Mouse (Mus musculus): Measurements from ENCODE around the gene Uhrf1bp1.

The Uhrf1bp1 gene

GRCm38 (mm10) chr17:27839469-27840252 lies 16.6 kb upstream of the Uhrf1bp1 start:
- DNase-seq (ENCODE audit: low spot score in 2 of 2) = peak; percentile 97 to 98

- no peak for DNase-seq (ENCODE audit: low spot score in 2 of 2)
These were observed 7.9 kb upstream of the Uhrf1bp1 start for GRCm38 (mm10) chr17:27848351-27848750.

GRCm38 (mm10) chr17:27851076-27851475 lies 5.2 kb upstream of the Uhrf1bp1 start:
- no peak for DNase-seq (ENCODE audit: low spot score in 2 of 2)

GRCm38 (mm10) chr17:27856798-27857648 lies 782 bp downstream of the Uhrf1bp1 start:
- DNase-seq (ENCODE audit: low spot score in 2 of 2) = peak; percentile 57 to 60

- no peak for DNase-seq (ENCODE audit: low spot score in 2 of 2)
These were observed 1.6 kb downstream of the Uhrf1bp1 start for GRCm38 (mm10) chr17:27857649-27858475.

- no peak for DNase-seq (ENCODE audit: low spot score in 2 of 2)
These were observed 2.9 kb downstream of the Uhrf1bp1 start for GRCm38 (mm10) chr17:27859131-27859530.

- DNase-seq (ENCODE audit: low spot score in 2 of 2) = no peak
These were observed 9.2 kb downstream of the Uhrf1bp1 start for GRCm38 (mm10) chr17:27865461-27865860.

- no peak for DNase-seq (ENCODE audit: low spot score in 2 of 2)
These were observed 10.5 kb downstream of the Uhrf1bp1 start for GRCm38 (mm10) chr17:27866737-27867136.

GRCm38 (mm10) chr17:27871851-27872250 lies 15.6 kb downstream of the Uhrf1bp1 start:
- DNase-seq (ENCODE audit: low spot score in 2 of 2) = peak in 1 of 2 experiments; percentile 58

- no peak for DNase-seq (ENCODE audit: low spot score in 2 of 2)
These were observed 17.3 kb downstream of the Uhrf1bp1 start for GRCm38 (mm10) chr17:27873583-27873982.

- no peak for DNase-seq (ENCODE audit: low spot score in 2 of 2)
These were observed 18.3 kb downstream of the Uhrf1bp1 start for GRCm38 (mm10) chr17:27874510-27874909.

- DNase-seq (ENCODE audit: low spot score in 2 of 2) = no peak
These were observed 25.3 kb downstream of the Uhrf1bp1 start for GRCm38 (mm10) chr17:27881518-27881917.

GRCm38 (mm10) chr17:27883129-27883528 lies 26.9 kb downstream of the Uhrf1bp1 start:
- DNase-seq (ENCODE audit: low spot score in 2 of 2) = no peak

- DNase-seq (ENCODE audit: low spot score in 2 of 2) = no peak
These were observed 27.8 kb downstream of the Uhrf1bp1 start for GRCm38 (mm10) chr17:27883994-27884393.

GRCm38 (mm10) chr17:27886499-27887210 lies 30.4 kb downstream of the Uhrf1bp1 start:
- peak in 1 of 2 experiments; percentile 60 for DNase-seq (ENCODE audit: low spot score in 2 of 2)

GRCm38 (mm10) chr17:27907512-27908205 lies 51.4 kb downstream of the Uhrf1bp1 start:
- DNase-seq (ENCODE audit: low spot score in 2 of 2) = peak; percentile 96 to 97

- DNase-seq (ENCODE audit: low spot score in 2 of 2) = peak in 1 of 2 experiments; percentile 71
These were observed 52.1 kb downstream of the Uhrf1bp1 start for GRCm38 (mm10) chr17:27908206-27908887.

GRCm38 (mm10) chr17:27908888-27909621 lies 52.8 kb downstream of the Uhrf1bp1 start, which contains the start of gene Anks1:
Gene Anks1 (plus strand): TSS chr17:27909306.
- peak; percentile 85 to 91 for DNase-seq (ENCODE audit: low spot score in 2 of 2)
